Mouse (Mus musculus): ENCODE data around the gene Vps52. TPM values are rescaled to one million over a fixed set of nuclear protein-coding genes. Genes with fewer than 3 reads are reported as not detected.
"Not testable (repeated sequence)": the region's sequence is repeated elsewhere in the genome, so short reads cannot be mapped to it uniquely, and the experiment has no call there.

Vps52 gene
- polyA plus RNA-seq, 1 experiment from 2014 or later: 75.8 TPM

DNA sequence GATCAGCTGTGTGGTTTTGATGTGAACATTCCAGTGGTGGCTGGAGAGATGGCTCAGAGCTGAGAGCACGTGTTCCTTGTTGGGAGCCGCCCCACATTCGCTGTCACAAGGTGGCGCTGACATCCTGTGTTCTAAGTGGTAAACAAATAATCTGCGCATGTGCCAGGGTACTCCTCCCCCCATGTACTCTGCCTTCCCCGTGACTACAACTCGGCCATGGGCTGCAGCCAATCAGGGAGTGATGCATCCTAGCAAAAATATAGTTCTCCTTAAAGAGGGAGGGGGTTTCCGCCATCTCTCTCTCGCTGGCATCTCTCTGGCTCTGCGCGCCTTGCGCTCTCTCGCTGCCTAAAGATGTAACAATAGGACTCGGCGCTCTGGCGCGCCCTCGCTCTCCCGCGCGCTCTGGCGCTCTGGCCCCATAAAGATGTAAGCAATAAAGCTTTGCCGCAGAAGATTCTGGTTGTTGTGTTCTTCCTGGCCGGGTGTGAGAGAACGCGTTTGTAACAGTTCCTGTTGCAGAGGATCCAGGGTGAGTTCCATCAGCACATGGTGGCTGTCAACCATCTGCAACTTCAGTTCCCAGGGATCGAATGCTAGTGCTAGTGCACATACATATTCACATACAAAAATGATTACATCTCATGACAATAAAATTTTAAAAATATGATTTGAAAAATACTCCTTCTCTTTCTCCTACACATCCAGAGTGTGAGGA lies 25.7 kb downstream of the Vps52 start:
- peak; percentile 95 for ATAC-seq (replicated peaks)
- Histone ChIP-seq H3K27ac (replicated peaks) (peak overlapping the region; percentile 97), H3K4me1 (peaks cover 20% of the 10 kb centered on the region), H3K27me3 (peaks cover 40% of the 10 kb centered on the region), H3K4me3 (peak overlapping the region; percentile 59), H3K4me2 (replicated peaks) (peak overlapping the region; percentile 54), H3K9ac (replicated peaks) (peak overlapping the region; percentile 68)
- WGBS: under 1% methylated on average over 27 of the region's 27 CpGs
- not testable (repeated sequence) for H3K9me3 ChIP-seq, H3K36me3 ChIP-seq

- H3K9me3 ChIP-seq; ATAC-seq (replicated peaks); H3K9ac ChIP-seq (replicated peaks); H3K36me3 ChIP-seq: not testable (repeated sequence)
- peak overlapping the region; percentile 59 for H3K4me3 ChIP-seq
- peak overlapping the region; percentile 54 for H3K4me2 ChIP-seq (replicated peaks)
- peaks cover 20% of the 10 kb centered on the region for H3K4me1 ChIP-seq
- 14% methylated on average over 8 of the region's 8 CpGs for WGBS
- H3K27me3 ChIP-seq: peaks cover 33% of the 10 kb centered on the region
- peak overlapping the region; percentile 97 for H3K27ac ChIP-seq (replicated peaks)
Measured at GRCm38 (mm10) chr17:33982136-33982535, 26.5 kb downstream of the Vps52 start.

DNA sequence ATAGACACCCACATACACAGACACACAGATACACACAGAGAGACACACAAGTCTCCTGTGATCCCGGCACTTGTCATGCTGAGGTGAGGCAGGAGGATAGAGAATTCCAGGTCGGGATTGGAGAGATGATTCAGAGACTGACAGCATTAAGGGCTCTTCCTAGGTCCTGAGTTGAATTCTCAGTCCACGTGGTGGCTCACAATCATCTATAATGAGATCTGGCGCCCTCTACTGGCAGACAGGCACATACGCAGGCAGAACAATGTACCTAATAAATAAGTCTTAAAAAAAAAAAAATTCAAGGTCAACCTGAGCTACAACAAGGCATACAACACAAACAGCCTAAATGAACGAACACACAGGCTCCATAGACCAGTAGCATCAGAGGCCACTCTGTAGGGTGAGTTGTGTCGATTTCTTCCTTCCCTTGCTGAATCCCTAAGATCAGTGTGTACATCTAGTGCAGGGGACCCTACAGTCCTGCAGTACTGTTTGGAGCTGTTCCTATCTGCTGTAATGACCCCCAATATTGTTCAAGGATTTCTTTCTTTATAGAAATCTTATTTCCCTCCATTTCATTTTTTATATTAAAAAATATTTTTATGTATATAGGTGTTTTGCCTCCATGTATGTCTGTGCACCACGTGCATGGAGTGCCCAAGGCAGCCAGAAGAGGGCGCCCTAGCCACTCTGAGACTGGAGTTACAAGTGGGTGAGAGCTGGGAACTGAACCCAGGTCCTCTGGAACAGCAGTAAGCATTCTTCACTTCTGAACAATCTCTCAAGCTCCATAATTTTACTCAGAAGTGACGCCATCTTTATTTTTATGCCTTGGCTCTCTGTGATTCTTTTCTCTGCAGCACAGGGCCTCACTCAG lies 36.4 kb downstream of the Vps52 start:
- H3K9ac ChIP-seq (replicated peaks): no peak overlapping the region
- no peaks in the 10 kb centered on the region for H3K9me3 ChIP-seq
- no peak overlapping the region for H3K4me2 ChIP-seq (replicated peaks)
- H3K36me3 ChIP-seq: no peaks in the 10 kb centered on the region
- 36% methylated on average over 10 of the region's 10 CpGs for WGBS
- H3K4me3 ChIP-seq: no peak overlapping the region
- ATAC-seq (replicated peaks): 0 out of 2 replicates have a peak, but pooled peaks have one; percentile 35
- no peak overlapping the region for H3K27ac ChIP-seq (replicated peaks)
- H3K4me1 ChIP-seq: no peaks in the 10 kb centered on the region; the same call in 1 of the 2 replicates
- no peaks in the 10 kb centered on the region for H3K27me3 ChIP-seq

- H3K27ac ChIP-seq (replicated peaks): no peak overlapping the region
- no peak overlapping the region for H3K4me3 ChIP-seq
- H3K36me3 ChIP-seq: no peaks in the 10 kb centered on the region
- WGBS: 90% methylated on average over 8 of the region's 8 CpGs
- no peak overlapping the region for H3K4me2 ChIP-seq (replicated peaks)
- H3K9ac ChIP-seq (replicated peaks): no peak overlapping the region
- H3K27me3 ChIP-seq: peaks cover 12% of the 10 kb centered on the region
- H3K4me1 ChIP-seq: peaks cover 9% of the 10 kb centered on the region
- no peak for ATAC-seq (replicated peaks)
- no peaks in the 10 kb centered on the region for H3K9me3 ChIP-seq
Measured at GRCm38 (mm10) chr17:33994959-33995358, 39.3 kb downstream of the Vps52 start.

- peaks cover 15% of the 10 kb centered on the region for H3K4me1 ChIP-seq
- no peak for ATAC-seq (replicated peaks)
- WGBS: 72% methylated on average over 3 of the region's 3 CpGs
- no peak overlapping the region for H3K27ac ChIP-seq (replicated peaks)
- H3K4me2 ChIP-seq (replicated peaks): no peak overlapping the region
- H3K9ac ChIP-seq (replicated peaks): no peak overlapping the region
- H3K27me3 ChIP-seq: peaks cover 19% of the 10 kb centered on the region
- H3K9me3 ChIP-seq: no peaks in the 10 kb centered on the region
- H3K4me3 ChIP-seq: no peak overlapping the region
- no peaks in the 10 kb centered on the region for H3K36me3 ChIP-seq
Measured at GRCm38 (mm10) chr17:33995651-33996050, 40.0 kb downstream of the Vps52 start.

DNA sequence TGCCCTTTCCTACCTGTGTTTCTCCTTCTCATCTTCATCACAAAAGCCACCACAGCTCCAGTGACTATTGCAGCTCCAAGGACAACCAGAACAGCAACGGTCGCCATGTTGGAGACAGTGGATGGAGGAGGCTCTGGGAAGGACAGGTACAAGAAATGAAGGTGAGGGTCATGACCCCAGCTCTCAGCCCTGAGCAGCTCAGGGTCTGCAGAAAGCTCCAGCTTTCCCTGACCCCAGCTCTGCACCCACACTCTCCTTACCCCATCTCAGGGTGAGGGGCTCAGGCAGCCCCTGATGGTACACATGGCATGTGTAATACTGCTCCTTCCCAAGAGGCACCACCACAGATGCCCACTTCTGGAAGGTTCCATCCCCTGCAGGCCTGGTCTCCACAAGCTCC lies 41.4 kb downstream of the Vps52 start:
- WGBS: 96% methylated on average over 2 of the region's 2 CpGs
- H3K9me3 ChIP-seq; H3K36me3 ChIP-seq; H3K4me2 ChIP-seq (replicated peaks); ATAC-seq (replicated peaks); H3K27ac ChIP-seq (replicated peaks); H3K9ac ChIP-seq (replicated peaks); H3K4me3 ChIP-seq: not testable (repeated sequence)
- Histone ChIP-seq H3K4me1 (peaks cover 15% of the 10 kb centered on the region), H3K27me3 (peaks cover 24% of the 10 kb centered on the region)

DNA sequence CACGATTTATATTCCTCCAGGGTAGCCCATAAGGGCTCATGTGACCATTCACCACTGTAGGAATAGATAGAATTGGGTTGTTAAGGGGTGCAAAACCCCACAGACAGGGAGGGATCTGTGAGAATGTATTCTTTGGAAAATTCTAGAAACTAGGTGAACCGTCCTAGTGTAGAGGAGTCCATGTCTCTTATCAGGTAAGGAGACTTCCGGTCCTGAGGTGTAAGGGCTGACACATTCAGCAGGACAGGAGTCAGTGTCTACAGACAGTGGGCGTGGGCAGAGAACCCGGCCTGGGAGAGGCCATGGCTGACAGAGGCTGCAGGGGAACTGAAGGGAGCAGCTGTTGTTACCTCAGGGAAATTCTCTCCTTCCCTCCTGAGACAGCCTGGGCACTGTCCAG lies 43.1 kb downstream of the Vps52 start:
- H3K4me1 ChIP-seq: peaks cover 15% of the 10 kb centered on the region
- not testable (repeated sequence) for H3K36me3 ChIP-seq; H3K4me2 ChIP-seq (replicated peaks); H3K9ac ChIP-seq (replicated peaks); H3K9me3 ChIP-seq; ATAC-seq (replicated peaks); H3K4me3 ChIP-seq; H3K27ac ChIP-seq (replicated peaks)
- H3K27me3 ChIP-seq: peaks cover 24% of the 10 kb centered on the region
- WGBS: 66% methylated on average over 5 of the region's 5 CpGs

- no peak overlapping the region for H3K27ac ChIP-seq (replicated peaks)
- H3K4me3 ChIP-seq: peak overlapping the region; percentile 45
- H3K27me3 ChIP-seq: peaks cover 24% of the 10 kb centered on the region
- peak overlapping the region; percentile 47 for H3K9ac ChIP-seq (replicated peaks)
- peak overlapping the region; percentile 75 for H3K4me2 ChIP-seq (replicated peaks)
- 2% methylated on average over 87 of the region's 87 CpGs for WGBS
- H3K4me1 ChIP-seq: peaks cover 15% of the 10 kb centered on the region
- H3K9me3 ChIP-seq: no peaks in the 10 kb centered on the region
- ATAC-seq (replicated peaks): no peak
- H3K36me3 ChIP-seq: no peaks in the 10 kb centered on the region
Measured at GRCm38 (mm10) chr17:33999341-34000149, 43.9 kb downstream of the Vps52 start.

- peak within 1 kb of the TSS; percentile 75 for H3K4me2 ChIP-seq (replicated peaks)
- no peak within 1 kb of the TSS for H3K27ac ChIP-seq (replicated peaks)
- peaks cover 24% of the 10 kb centered on the region for H3K27me3 ChIP-seq
- under 1% methylated on average over 30 of the region's 30 CpGs for WGBS
- H3K4me3 ChIP-seq: peak within 1 kb of the TSS; percentile 45
- peaks cover 15% of the 10 kb centered on the region for H3K4me1 ChIP-seq
- no peaks in the 10 kb centered on the region for H3K9me3 ChIP-seq
- ATAC-seq (replicated peaks): peak; percentile 63; the same call in 1 of the 2 replicates
- peak within 1 kb of the TSS; percentile 47 for H3K9ac ChIP-seq (replicated peaks)
- H3K36me3 ChIP-seq: no peaks in the 10 kb centered on the region
Measured at GRCm38 (mm10) chr17:34000150-34000537, 44.5 kb downstream of the Vps52 start, which contains the start of gene H2-K1. TSS of gene H2-K1 (minus strand) at chr17:34000347.

GRCm38 (mm10) chr17:34000796-34001195 lies 45.2 kb downstream of the Vps52 start:
- not testable (repeated sequence) for H3K36me3 ChIP-seq; H3K4me3 ChIP-seq; H3K9ac ChIP-seq (replicated peaks); H3K9me3 ChIP-seq; ATAC-seq (replicated peaks); H3K27ac ChIP-seq (replicated peaks)
- WGBS: 56% methylated on average over 2 of the region's 2 CpGs
- H3K4me2 ChIP-seq (replicated peaks): peak overlapping the region; percentile 75; the same call in 1 of the 2 replicates
- peaks cover 15% of the 10 kb centered on the region for H3K4me1 ChIP-seq
- H3K27me3 ChIP-seq: peaks cover 24% of the 10 kb centered on the region

GRCm38 (mm10) chr17:34003426-34003825 lies 47.8 kb downstream of the Vps52 start:
- H3K9ac ChIP-seq (replicated peaks): no peak overlapping the region
- 4% methylated on average over 5 of the region's 5 CpGs for WGBS
- no peak overlapping the region for H3K27ac ChIP-seq (replicated peaks)
- no peak overlapping the region for H3K4me2 ChIP-seq (replicated peaks)
- no peak for ATAC-seq (replicated peaks)
- H3K4me3 ChIP-seq: no peak overlapping the region
- H3K4me1 ChIP-seq: peaks cover 15% of the 10 kb centered on the region
- no peaks in the 10 kb centered on the region for H3K36me3 ChIP-seq
- H3K27me3 ChIP-seq: peaks cover 24% of the 10 kb centered on the region
- no peaks in the 10 kb centered on the region for H3K9me3 ChIP-seq

Measured in forebrain, embryonic 15.5 days (tissue).